38 mouse cellular contexts compared by ENCODE assay signal in genomic region chr4:62023120-62023519, GRCm38 (mm10). TPM values are rescaled to one million over a fixed set of nuclear protein-coding genes. Genes with fewer than 3 reads are reported as not detected.
"Had no signal": no experiment of that assay in that cellular context is flagged by ENCODE, and none has a peak within 500 bp of the region (broad histone marks: within the 10 kb centered on the region; RNA-seq: fewer than 3 reads in every experiment).

No protein-coding gene starts in this region.

- H3K9ac ChIP-seq: heart, embryonic 12.5 days; hindbrain, embryonic 12.5 days; hindbrain, embryonic 14.5 days; intestine, embryonic 15.5 days; limb, embryonic 12.5 days; liver, embryonic 14.5 days had no signal

- H3K27ac ChIP-seq: gastrocnemius, adult 2 months; heart, embryonic 10.5 days; hindbrain, embryonic 10.5 days; hindbrain, embryonic 12.5 days; hindbrain, embryonic 14.5 days; intestine, embryonic 15.5 days; layer of hippocampus, adult 2 months; left cerebral cortex, adult 2 months; limb, embryonic 10.5 days; limb, embryonic 12.5 days; liver, embryonic 14.5 days had no signal

- H3K27me3 ChIP-seq: heart, embryonic 12.5 days; hindbrain, embryonic 12.5 days; intestine, embryonic 15.5 days; limb, embryonic 12.5 days had no signal

- DNase-seq: gastrocnemius, adult 2 months; gastrocnemius, postnatal 10 days; gastrocnemius, postnatal 25 days; heart, adult 18-20 months; heart, postnatal 10 days; heart, postnatal 4 days; kidney, adult 18-20 months; kidney, adult 8-10 months; kidney, postnatal 10 days; kidney, postnatal 25 days; kidney, postnatal 4 days had no signal

- H3K36me3 ChIP-seq: heart, embryonic 10.5 days; heart, embryonic 12.5 days; hindbrain, embryonic 10.5 days; hindbrain, embryonic 12.5 days; intestine, embryonic 15.5 days; limb, embryonic 10.5 days; limb, embryonic 12.5 days had no signal

- H3K4me3 ChIP-seq: gastrocnemius, adult 2 months; heart, embryonic 10.5 days; heart, embryonic 12.5 days; hindbrain, embryonic 10.5 days; hindbrain, embryonic 12.5 days; intestine, embryonic 15.5 days; layer of hippocampus, adult 2 months; left cerebral cortex, adult 2 months; limb, embryonic 10.5 days; limb, embryonic 12.5 days had no signal

- H3K4me1 ChIP-seq: heart, embryonic 10.5 days; heart, embryonic 12.5 days; hindbrain, embryonic 10.5 days; hindbrain, embryonic 12.5 days; intestine, embryonic 15.5 days; limb, embryonic 10.5 days; limb, embryonic 12.5 days had no signal

RNA-seq across cellular contexts. Expression of gene Mup20, which starts 30.8 kb away (rescaled TPM):
- total RNA-seq: gastrocnemius, adult 2 months; gastrocnemius, postnatal 10 days; gastrocnemius, postnatal 25 days; gastrocnemius, postnatal 4 days; granulocyte monocyte progenitor cell, adult 5-6 weeks; heart, adult 18-20 months; heart, adult 8-10 months; heart, postnatal 10 days; heart, postnatal 25 days; heart, postnatal 4 days; layer of hippocampus, adult 2 months; layer of hippocampus, postnatal 10 days; layer of hippocampus, postnatal 25 days; left cerebral cortex, adult 2 months; left cerebral cortex, postnatal 14 days; left cerebral cortex, postnatal 36 days had no signal
- polyA plus RNA-seq: heart, embryonic 10.5 days; heart, embryonic 12.5 days; heart, embryonic 14.5 days; heart, embryonic 16.5 days; hindbrain, embryonic 10.5 days; hindbrain, embryonic 12.5 days; hindbrain, embryonic 14.5 days; hindbrain, embryonic 16.5 days; inflammation-experienced regulatory T-cells, adult 6 months; intestine, embryonic 15.5 days; kidney, embryonic 14.5 days; kidney, embryonic 16.5 days; limb, embryonic 10.5 days; limb, embryonic 12.5 days; limb, embryonic 14.5 days; liver, embryonic 11.5 days; liver, embryonic 14.5 days had no signal
